In the genomic region with DNA sequence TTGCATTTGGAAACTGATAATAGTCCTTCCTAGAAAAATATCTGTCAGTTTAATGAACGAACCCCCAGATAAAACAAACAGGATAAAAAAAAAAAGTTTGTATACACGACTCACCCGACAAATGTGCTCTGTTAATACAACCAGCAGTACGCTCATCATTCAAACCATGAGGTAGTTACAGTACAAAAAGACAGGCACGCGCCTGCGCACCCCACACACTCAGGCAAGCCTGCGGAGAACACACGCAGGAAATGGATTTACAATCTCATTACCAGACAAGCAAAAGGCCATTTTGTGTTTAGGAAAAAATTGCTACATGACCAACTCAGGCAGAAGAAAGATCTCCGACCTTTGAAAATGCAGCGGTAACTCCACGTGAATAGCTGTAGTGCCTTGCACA, we compare ENCODE assay signal across 24 mouse cellular contexts.
DNase-seq lines count a peak whose midpoint lies in the region; ATAC-seq and TF ChIP-seq lines count a peak whose summit lies in the region.
"Had no signal": no experiment of that assay in that cellular context is flagged by ENCODE, and none has a peak within 500 bp of the region (broad histone marks: within the 10 kb centered on the region; RNA-seq: fewer than 3 reads in every experiment).

No protein-coding gene starts in this region.

- H3K9ac ChIP-seq in heart, embryonic 13.5 days = no peak overlapping the region
- no peak overlapping the region for H3K9ac ChIP-seq in heart, embryonic 12.5 days
- H3K9ac ChIP-seq in liver, embryonic 11.5 days (ENCODE audit: low read depth, low read length) = no peak overlapping the region
- H3K9ac ChIP-seq in liver, embryonic 12.5 days = no peak overlapping the region
- no peak overlapping the region for H3K9ac ChIP-seq in CH12.LX (ENCODE audit: insufficient read depth, low read depth)
- H3K9ac ChIP-seq: embryonic facial prominence, embryonic 12.5 days; forebrain, embryonic 13.5 days; hindbrain, embryonic 14.5 days; liver, embryonic 14.5 days had no signal

- H3K4me1 ChIP-seq in heart, embryonic 13.5 days = peaks cover 24% of the 10 kb centered on the region
- peaks cover 23% of the 10 kb centered on the region for H3K4me1 ChIP-seq in heart, embryonic 12.5 days (replicated peaks)
- peaks cover 17% of the 10 kb centered on the region; the same call in 1 of the 2 replicates for H3K4me1 ChIP-seq in liver, embryonic 11.5 days (replicated peaks; ENCODE audit: control insufficient read depth, insufficient read depth, low read length)
- H3K4me1 ChIP-seq in liver, embryonic 12.5 days = peaks cover 22% of the 10 kb centered on the region
- H3K4me1 ChIP-seq in CH12.LX (ENCODE audit: control insufficient read depth in 1 of 2, insufficient read depth in 2 of 2) = no peaks in the 10 kb centered on the region

- no peak for TF ChIP-seq CTCF in CH12.LX (conservative IDR thresholded peaks at IDR 0.05 in 1 of 2, IDR thresholded peaks at IDR 0.05 in 1 of 2; ENCODE audit: low read depth in 2 of 2, low read length in 2 of 2)

- TF ChIP-seq RAD21 in CH12.LX (IDR thresholded peaks at IDR 0.05; ENCODE audit: low read depth, low read length) = no peak

- no peak for TF ChIP-seq EP300 in CH12.LX (IDR thresholded peaks at IDR 0.05; ENCODE audit: low read length)

- dilution Hi-C loops in CH12.LX (cut with MboI; ENCODE audit: extremely low pct_ligation_motif_present, extremely low pct_unique_long_range_greater_than_20kb, low sequenced_read_pairs) = no loop called here

- peaks cover 22% of the 10 kb centered on the region for H3K36me3 ChIP-seq in heart, embryonic 13.5 days
- peaks cover 10% of the 10 kb centered on the region for H3K36me3 ChIP-seq in heart, embryonic 12.5 days
- H3K36me3 ChIP-seq in liver, embryonic 11.5 days (ENCODE audit: control insufficient read depth, insufficient read depth, low read length) = peaks cover 8% of the 10 kb centered on the region; the same call in 1 of the 2 replicates
- H3K36me3 ChIP-seq in liver, embryonic 12.5 days = peaks cover 13% of the 10 kb centered on the region
- no peaks in the 10 kb centered on the region for H3K36me3 ChIP-seq in CH12.LX (replicated peaks in 1 of 2; ENCODE audit: control insufficient read depth in 1 of 2, insufficient read depth in 1 of 2, low read length in 1 of 2)

- H3K4me3 ChIP-seq in heart, embryonic 13.5 days = no peak overlapping the region
- no peak overlapping the region for H3K4me3 ChIP-seq in heart, embryonic 12.5 days
- H3K4me3 ChIP-seq in liver, embryonic 11.5 days (ENCODE audit: low read depth, low read length) = no peak overlapping the region
- no peak overlapping the region for H3K4me3 ChIP-seq in liver, embryonic 12.5 days
- H3K4me3 ChIP-seq in CH12.LX (replicated peaks in 1 of 3; ENCODE audit: low read depth in 2 of 3, low read length in 2 of 3, poor library complexity in 1 of 3) = no peak overlapping the region
- H3K4me3 ChIP-seq: embryonic facial prominence, embryonic 12.5 days; erythroblast, embryonic 14.5 days; forebrain, embryonic 13.5 days; left cerebral cortex, adult 2 months had no signal

- H3K27me3 ChIP-seq in heart, embryonic 13.5 days (replicated peaks) = no peaks in the 10 kb centered on the region
- H3K27me3 ChIP-seq in heart, embryonic 12.5 days (replicated peaks) = 0 out of 2 replicates have a peak, but pooled peaks cover 5% of the 10 kb centered on the region
- no peaks in the 10 kb centered on the region for H3K27me3 ChIP-seq in liver, embryonic 11.5 days (replicated peaks; ENCODE audit: control insufficient read depth, insufficient read depth, low read length)
- H3K27me3 ChIP-seq in liver, embryonic 12.5 days (replicated peaks) = no peaks in the 10 kb centered on the region
- no peaks in the 10 kb centered on the region for H3K27me3 ChIP-seq in CH12.LX (replicated peaks)
- H3K27me3 ChIP-seq: embryonic facial prominence, embryonic 12.5 days; forebrain, embryonic 13.5 days had no signal

- 0 out of 2 replicates have a peak overlapping the region, but pooled peaks have one; percentile 45 for H3K27ac ChIP-seq in heart, embryonic 13.5 days (replicated peaks)
- no peak overlapping the region for H3K27ac ChIP-seq in heart, embryonic 12.5 days (ENCODE audit: poor library complexity, severe bottlenecking)
- H3K27ac ChIP-seq in liver, embryonic 11.5 days (ENCODE audit: low read depth, low read length) = peak overlapping the region; percentile 50; the same call in 1 of the 2 replicates
- no peak overlapping the region for H3K27ac ChIP-seq in liver, embryonic 12.5 days
- H3K27ac ChIP-seq in CH12.LX (ENCODE audit: insufficient read depth, low read depth) = no peak overlapping the region
- H3K27ac ChIP-seq: embryonic facial prominence, embryonic 12.5 days; forebrain, embryonic 13.5 days; hindbrain, embryonic 14.5 days; left cerebral cortex, adult 2 months; liver, embryonic 14.5 days had no signal

- no peak for ATAC-seq in heart, embryonic 13.5 days (ENCODE audit: extremely low read depth, insufficient number of reproducible peaks, low FRiP score, low TSS enrichment)
- ATAC-seq in heart, embryonic 12.5 days (ENCODE audit: insufficient number of reproducible peaks, low FRiP score) = no peak
- ATAC-seq in liver, embryonic 11.5 days (replicated peaks; ENCODE audit: low FRiP score) = no peak
- no peak for ATAC-seq in liver, embryonic 12.5 days
- no peak for ATAC-seq in megakaryocyte-erythroid progenitor cell, adult 5-6 weeks (replicated peaks; ENCODE audit: low FRiP score, low TSS enrichment, poor library complexity, severe bottlenecking)
- ATAC-seq: forebrain, embryonic 13.5 days had no signal

- H3K9me3 ChIP-seq in heart, embryonic 13.5 days = no peaks in the 10 kb centered on the region
- H3K9me3 ChIP-seq in heart, embryonic 12.5 days (replicated peaks) = no peaks in the 10 kb centered on the region
- no peaks in the 10 kb centered on the region for H3K9me3 ChIP-seq in liver, embryonic 11.5 days (ENCODE audit: control insufficient read depth, low read length)
- H3K9me3 ChIP-seq in liver, embryonic 12.5 days (replicated peaks) = no peaks in the 10 kb centered on the region
- no peaks in the 10 kb centered on the region for H3K9me3 ChIP-seq in CH12.LX (replicated peaks; ENCODE audit: low read length)
- H3K9me3 ChIP-seq: embryonic facial prominence, embryonic 12.5 days; forebrain, embryonic 13.5 days had no signal

- 78% methylated on average over 12 of the region's 12 CpGs for WGBS in heart, embryonic 13.5 days
- WGBS in heart, embryonic 12.5 days = 78% methylated on average over 12 of the region's 12 CpGs
- WGBS in liver, embryonic 11.5 days = 73% methylated on average over 12 of the region's 12 CpGs
- WGBS in liver, embryonic 12.5 days (ENCODE audit: insufficient replicate concordance) = 76% methylated on average over 12 of the region's 12 CpGs

- no peaks in the 10 kb centered on the region for H3K79me2 ChIP-seq in CH12.LX (replicated peaks; ENCODE audit: control insufficient read depth, extremely low read depth, insufficient read depth, poor library complexity, severe bottlenecking)

- H3K4me2 ChIP-seq in heart, embryonic 13.5 days = no peak overlapping the region
- H3K4me2 ChIP-seq in heart, embryonic 12.5 days = no peak overlapping the region
- no peak overlapping the region for H3K4me2 ChIP-seq in liver, embryonic 11.5 days
- no peak overlapping the region for H3K4me2 ChIP-seq in liver, embryonic 12.5 days
- no peak overlapping the region for H3K4me2 ChIP-seq in CH12.LX (ENCODE audit: insufficient read depth, low read depth, poor library complexity, severe bottlenecking)
- H3K4me2 ChIP-seq: embryonic facial prominence, embryonic 12.5 days; forebrain, embryonic 13.5 days; hindbrain, embryonic 14.5 days had no signal

- in situ Hi-C loops in CH12.LX (cut with MboI; ENCODE audit: low pct_ligation_motif_present, low pct_unique_long_range_greater_than_20kb, low sequenced_read_pairs) = no loop called here

- no peak for TF ChIP-seq POLR2A in CH12.LX (IDR thresholded peaks at IDR 0.05; ENCODE audit: low read depth, low read length)

- DNase-seq in liver, embryonic 11.5 days (ENCODE audit: low spot score) = no peak
- DNase-seq in CH12.LX (ENCODE audit: extremely low read depth) = no peak
- DNase-seq in lung, postnatal 4 days = peak; percentile 51 to 76
- DNase-seq: cerebellum, adult 9-11 months; gastrocnemius, postnatal 10 days; heart, adult 18-20 months; heart, postnatal 14 days; kidney, adult 8-10 months; kidney, postnatal 4 days; layer of hippocampus, adult 9-11 months; left cerebral cortex, postnatal 4 days; retina, postnatal 1 day; right cerebral cortex, postnatal 4 days; thymus, postnatal 14 days had no signal

TF ChIP-seq in CH12.LX, 34 proteins besides CTCF, POLR2A, EP300 and RAD21:
- TF ChIP-seq CHD1 (IDR thresholded peaks at IDR 0.05; ENCODE audit: low read depth, low read length) (no peak), UBTF (IDR thresholded peaks at IDR 0.05; ENCODE audit: low read depth, low read length) (no peak), ZC3H11A (IDR thresholded peaks at IDR 0.05; ENCODE audit: low read depth, low read length) (no peak), NRF1 (IDR thresholded peaks at IDR 0.05; ENCODE audit: low read depth, low read length) (peak; percentile 44)

Comparison
In these comparisons a context has a peak if more than half of its experiments do, and no peak if none do; other contexts are left out.
1. H3K27ac ChIP-seq: peak in heart, embryonic 13.5 days (single experiment) and liver, embryonic 11.5 days (single experiment); none in heart, embryonic 12.5 days (single experiment), liver, embryonic 12.5 days (single experiment) and CH12.LX (single experiment).
2. DNase-seq: peak in lung, postnatal 4 days (2 of 2); none in liver, embryonic 11.5 days (single experiment) and CH12.LX (single experiment).